Mouse (Mus musculus) T-helper 1 cell (primary cell): Measurements from ENCODE around the gene Tekt1.

Experiments used
- in situ Hi-C: fragments of 300-600 bp; cut with MboI, MseI; formaldehyde crosslinking; loops from one replicate; pipeline ENCODE4 v1.15.1; 2025; ENCODE audit warnings: high pct_unique_total_duplicates

Gene Tekt1

DNA sequence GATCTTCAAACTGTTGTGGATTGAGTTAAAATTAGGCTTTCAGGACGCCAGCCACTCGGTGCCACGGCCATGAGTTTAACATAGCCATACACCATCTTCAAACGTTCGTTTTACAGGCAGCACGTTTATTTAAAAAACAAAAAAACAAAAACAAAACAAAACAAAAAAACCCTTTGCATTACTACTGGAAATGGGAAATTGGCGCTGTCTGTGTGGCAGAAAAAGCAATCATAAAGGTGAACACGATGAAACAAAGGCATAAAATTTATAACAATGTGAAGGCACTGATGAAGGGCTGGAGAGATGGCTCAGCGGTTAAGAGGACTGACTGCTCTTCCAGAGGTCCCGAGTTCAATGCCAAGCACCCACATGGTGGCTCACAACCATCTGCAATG, at the start of gene Tekt1:
Gene Tekt1, minus strand, starts transcription at position 96 of the 395 bp plus-strand sequence.
- in situ Hi-C loops = no loop called here

DNA sequence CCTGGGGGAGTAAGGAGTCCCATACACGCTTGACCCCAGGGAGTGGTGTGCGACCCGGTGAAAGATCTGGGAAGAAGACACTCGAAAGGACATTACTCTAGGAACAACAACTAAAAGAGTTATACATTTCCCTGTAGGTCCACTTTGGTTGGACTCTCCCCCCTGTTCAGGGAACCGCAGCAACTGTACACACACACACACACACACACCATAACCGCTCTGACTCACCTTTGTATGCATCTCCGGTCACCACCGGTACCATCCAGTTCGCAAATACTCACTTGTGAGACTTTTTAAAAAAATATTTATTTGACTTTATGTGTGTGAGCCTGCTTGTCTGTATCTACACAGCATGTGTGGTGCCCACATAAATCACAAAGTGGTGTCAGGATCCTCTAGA, 49.7 kb upstream of the Tekt1 start:
- in situ Hi-C loops = loop anchor here (25.0 kb wide), 1 partner anchor 1300 kb away; no protein-coding TSS in a partner anchor

DNA sequence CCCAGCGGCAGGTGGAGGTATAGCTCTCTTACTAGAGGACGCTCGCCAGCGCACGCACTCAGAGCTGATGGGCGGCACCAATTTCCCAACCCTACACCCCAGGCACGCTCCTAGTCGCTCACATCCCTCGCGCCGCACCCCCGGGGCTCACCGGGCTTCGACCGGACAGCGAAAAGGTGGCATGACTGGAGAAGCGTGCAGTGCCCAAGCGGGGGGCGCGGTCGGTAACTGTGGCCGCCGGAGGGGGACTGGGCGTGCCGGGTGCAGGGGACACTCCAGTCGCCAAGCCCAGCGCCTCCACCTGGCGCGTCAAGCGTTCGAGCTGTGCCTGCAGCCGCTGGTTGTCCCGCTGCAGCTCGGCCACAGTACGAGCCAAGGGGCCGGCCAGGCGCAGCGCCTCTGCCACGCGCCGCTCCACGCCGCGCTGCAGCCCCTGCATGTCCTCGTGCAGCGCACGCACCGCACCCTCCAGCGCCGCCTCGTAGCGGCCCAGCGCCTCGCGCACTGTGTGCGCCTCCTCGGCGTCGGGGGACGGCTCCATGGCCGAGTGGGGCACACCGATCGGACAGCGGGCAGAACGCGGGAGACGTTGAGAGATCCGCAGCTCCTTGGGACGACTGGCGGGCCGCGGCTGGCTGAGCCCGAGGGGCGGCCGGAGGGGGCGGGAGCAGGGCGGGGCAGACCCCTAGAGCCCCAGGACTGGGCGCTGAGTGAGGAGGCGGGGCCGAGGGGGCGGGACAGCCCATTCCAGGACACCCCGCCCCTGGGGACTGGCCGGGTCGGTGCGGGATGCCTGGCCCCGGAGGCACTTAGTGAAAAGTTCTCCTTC, 49.1 kb upstream of the Tekt1 start, which contains the start of gene Smtnl2:
Gene Smtnl2, minus strand, starts transcription at position 621 of the 829 bp plus-strand sequence.
- in situ Hi-C loops = loop anchor here (25.0 kb wide), 1 partner anchor 1301 kb away; no protein-coding TSS in a partner anchor

DNA sequence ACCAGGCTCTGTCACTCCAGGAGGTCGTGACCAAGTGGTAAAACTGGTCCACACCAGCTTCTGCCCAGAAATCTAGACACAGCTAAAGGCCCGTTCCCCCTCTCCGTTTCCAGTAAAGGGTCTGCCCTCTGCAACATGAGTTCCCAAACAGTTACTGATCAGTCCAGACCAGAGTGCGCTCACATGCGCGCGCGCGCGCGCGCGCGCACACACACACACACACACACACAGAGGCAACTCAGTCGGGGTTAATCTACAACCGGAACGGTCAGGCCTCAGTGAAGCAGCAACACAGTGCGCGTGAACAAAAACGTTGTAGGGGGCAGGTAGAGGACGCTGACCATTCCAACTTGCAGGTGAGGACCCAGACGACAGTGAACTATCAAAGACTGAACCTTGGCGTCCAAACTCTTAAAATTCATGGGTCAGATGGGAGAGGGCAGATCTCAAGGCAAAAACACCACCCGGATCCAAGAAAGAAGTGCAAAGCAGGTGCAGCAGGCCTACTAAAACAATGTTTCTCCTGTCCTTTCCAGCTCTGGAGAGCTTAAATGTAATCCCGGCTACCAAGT, 48.4 kb upstream of the Tekt1 start:
- in situ Hi-C loops = loop anchor here (25.0 kb wide), 1 partner anchor 1302 kb away; no protein-coding TSS in a partner anchor

DNA sequence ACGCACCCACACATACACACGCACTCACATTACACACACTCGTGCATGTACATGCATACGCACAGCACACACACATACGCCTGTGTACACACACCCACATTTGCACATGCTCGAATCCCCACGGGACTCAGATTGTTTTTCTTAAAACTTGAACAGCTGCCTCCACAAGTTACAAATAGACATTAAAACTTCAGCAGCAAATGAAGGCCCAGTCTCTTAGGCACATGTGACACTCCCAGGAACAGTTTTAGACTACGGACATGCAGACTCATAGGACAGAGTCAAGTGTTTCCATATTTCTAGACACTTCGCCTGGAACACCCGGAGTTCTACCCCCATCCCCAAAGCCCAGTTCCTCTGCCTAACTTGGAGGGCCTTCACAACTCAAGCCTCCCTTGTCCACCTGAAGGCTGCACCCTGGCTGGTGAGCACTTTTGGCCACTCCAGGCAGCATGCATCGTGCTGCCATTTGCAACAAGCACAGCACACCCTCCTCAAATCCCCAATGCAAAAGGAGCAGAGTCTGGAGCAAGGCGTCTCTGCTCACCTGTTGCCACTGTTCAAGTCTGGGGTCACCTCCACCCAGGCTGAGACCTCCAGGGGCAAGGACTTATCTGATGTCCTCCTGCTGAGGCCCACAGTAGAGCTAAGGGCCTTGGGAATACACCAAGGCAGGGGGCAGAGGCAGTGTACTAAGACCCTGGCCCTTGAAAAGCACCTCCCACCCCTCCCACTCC, 47.6 kb upstream of the Tekt1 start:
- in situ Hi-C loops = loop anchor here (10.0 to 25.0 kb wide), 2 partner anchors 1045 to 1302 kb away; partner anchors contain the start of gene Olfr380

DNA sequence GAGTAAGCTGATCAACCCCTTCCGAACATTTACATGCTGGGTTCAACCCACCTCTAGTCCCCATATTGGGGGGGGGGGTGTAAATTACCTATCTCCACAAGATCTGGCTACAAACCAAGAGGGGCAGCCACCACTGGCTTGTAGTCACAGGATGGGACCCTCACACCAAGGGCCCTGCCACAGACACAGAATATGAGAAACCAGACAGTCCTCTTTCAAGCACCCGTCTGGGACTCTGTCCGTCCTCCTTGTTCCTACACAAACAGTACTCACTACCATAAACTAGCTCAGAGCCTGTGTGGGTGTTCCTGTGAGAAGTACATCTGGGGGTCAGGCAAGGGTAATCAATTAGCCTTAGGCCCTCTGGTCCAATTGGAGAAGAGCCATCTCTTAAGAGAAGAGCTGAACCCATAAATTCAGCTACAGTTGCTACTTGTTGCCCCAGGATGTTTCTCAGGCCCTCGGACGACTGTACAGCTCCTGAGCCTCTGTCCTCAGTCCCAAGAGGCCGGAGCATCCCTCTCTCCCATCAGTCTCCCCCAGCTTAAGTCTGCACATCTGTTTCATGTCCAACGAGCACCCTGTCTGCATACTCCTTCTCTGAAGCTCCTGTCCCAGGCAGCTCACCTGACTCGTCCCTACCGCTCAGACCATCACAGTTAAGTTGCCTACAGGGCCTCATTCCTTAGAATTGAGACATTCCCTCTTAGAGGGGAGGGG, 46.4 kb upstream of the Tekt1 start:
- in situ Hi-C loops = loop anchor here (10.0 to 25.0 kb wide), 2 partner anchors 1046 to 1304 kb away; partner anchors contain the start of gene Olfr380

DNA sequence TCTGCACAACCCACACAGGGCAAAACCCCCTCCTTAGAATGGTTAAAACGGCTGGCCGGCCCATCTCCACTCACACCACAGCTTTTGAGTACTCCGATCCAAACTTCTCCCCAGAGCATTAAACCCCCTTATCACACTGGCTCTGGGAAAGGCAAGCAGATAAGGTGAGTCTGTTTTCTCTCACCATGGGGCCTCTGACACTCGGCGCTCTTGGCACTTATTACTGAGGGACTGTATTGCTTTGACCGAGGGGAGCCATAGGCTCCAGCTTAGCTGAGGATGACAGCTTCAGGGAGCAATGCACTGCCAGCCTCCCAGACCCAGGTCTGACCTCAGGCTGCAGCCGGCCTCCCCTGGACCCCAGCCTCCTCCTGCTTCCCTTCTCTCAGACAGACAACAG, 45.3 kb upstream of the Tekt1 start:
- in situ Hi-C loops = loop anchor here (10.0 to 25.0 kb wide), 2 partner anchors 1047 to 1305 kb away; partner anchors contain the start of gene Olfr380

DNA sequence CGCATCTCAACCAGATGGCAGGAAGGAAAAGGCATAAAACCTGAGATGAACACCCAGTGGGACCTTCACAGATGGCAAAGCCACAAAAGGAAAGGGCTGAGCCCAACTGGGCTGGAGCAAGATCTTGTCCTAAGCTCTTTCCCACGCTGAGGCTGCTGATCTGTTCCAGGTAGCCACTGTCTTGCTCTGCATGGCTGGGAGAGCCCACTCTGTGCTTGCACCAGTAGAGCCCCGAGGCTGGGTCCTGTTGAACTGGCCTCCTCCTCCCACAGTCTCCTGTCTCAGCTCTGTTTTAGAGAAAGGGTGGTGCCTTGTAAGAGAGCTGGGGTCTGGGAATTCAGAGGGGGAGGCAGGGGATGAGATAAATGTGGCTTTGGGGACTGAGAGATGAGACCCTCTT, 44.8 kb upstream of the Tekt1 start:
- in situ Hi-C loops = loop anchor here (10.0 to 25.0 kb wide), 2 partner anchors 1048 to 1305 kb away; partner anchors contain the start of gene Olfr380

DNA sequence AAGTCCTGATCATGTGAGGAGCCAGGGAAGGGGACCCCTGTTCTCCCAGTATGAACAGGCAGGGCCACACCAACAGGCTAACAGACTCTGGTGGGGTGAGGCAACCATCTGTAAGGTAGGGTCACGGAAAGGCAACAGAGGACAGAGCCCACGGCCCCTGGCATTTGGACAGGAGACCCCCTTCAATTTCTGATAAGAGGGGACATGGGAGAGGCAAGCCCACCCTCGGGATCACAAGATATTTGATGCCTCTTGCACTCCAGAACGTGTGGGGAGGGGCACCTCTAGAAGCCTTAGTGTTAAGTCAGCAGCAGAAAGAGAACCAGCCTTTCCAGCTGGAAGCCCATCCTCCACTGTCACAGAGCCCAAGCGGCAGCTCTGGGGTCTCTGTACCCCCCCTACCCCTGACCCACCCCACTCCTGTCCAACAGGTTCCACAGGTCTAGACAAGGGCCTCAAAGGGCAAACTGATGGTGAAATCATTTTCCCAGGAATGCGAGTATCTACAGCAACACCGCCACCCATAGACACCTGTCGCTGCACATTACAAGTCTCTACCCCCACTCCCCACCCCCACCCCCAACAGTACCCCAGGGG, 43.9 kb upstream of the Tekt1 start:
- in situ Hi-C loops = loop anchor here (10.0 to 25.0 kb wide), 2 partner anchors 1049 to 1306 kb away; partner anchors contain the start of gene Olfr380

DNA sequence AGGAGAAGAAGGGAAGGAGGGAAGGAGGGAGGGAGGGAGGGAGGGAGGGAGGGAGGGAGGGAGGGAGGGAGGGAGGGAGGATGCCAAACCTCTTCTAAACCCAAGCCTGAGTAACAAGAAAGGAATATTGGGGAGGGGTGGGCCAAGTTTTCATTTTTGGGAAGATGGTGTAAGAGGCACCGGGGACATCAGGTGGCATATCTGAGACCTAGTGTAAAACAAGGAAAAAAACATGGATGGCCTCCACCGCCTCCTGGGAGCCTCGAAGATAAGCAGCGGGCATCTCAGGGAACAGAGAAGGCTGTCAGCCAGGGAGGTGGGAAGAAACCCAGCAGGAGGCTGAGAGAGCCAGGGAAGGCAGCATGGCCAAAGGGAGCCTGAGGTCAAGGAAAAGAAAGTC, 43.3 kb upstream of the Tekt1 start:
- in situ Hi-C loops = loop anchor here (10.0 to 25.0 kb wide), 2 partner anchors 1049 to 1307 kb away; partner anchors contain the start of gene Olfr380

DNA sequence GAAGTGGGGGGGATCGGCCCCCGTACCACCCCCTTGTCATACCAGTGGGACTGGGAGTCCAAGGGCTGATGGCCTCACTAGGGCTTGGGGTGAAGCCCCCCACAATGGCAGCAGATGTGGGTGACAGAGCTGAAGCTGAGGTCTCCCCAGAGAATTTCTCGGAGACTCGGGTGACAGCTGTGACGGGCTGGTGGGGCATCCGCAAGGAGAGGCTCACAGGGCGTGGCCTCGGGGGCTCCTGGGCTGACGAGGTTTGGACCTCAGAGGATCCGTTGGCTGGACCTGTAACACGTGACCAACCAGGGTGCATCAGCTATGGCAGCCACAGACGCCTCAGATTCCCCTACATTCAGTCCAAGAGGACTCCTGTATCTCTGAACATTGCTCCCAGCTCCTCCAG, 40.7 kb upstream of the Tekt1 start:
- in situ Hi-C loops = loop anchor here (10.0 to 25.0 kb wide), 2 partner anchors 1052 to 1309 kb away; partner anchors contain the start of gene Olfr380

DNA sequence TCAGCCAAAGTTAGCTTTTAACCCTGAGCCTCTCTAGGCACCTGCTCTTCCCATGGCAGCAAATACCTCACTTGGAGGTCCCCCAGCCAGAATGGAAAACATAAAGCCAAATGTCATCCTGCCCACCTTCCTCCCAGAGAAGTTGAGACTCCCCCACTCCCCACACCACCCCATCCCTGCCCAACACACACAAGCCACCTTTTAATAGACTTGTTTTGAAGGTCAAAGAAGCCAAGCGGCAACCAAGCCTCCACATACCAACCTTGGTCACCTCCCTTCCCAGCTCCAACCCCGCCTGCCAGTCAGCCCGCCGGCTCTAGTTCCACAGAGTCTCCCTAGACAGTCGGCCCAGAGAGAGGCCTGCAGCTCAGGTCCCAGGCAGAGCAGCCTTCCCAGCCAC, 39.8 kb upstream of the Tekt1 start:
- in situ Hi-C loops = loop anchor here (10.0 to 25.0 kb wide), 2 partner anchors 1053 to 1310 kb away; partner anchors contain the start of gene Olfr380

DNA sequence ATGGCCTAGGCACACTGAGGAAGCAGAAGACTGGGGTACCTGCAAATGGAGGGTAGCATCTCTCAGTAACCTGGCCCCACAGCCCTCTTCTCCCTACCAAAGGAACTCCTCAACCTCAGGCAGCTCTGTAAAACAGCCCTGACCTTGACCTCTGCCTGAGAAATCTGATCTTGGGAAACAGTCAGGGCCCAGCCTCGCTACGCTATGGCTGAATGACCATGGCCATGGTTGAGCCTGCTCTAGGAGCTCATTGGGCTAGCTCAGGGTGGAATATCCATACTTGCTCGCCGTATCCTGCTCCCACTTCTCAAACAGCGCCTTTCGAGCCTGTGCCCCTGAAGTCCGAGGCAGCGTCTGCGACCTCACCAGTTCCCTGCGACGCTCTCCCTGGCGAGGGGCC, 38.8 kb upstream of the Tekt1 start:
- in situ Hi-C loops = loop anchor here (10.0 to 25.0 kb wide), 2 partner anchors 1054 to 1311 kb away; partner anchors contain the start of gene Olfr380

DNA sequence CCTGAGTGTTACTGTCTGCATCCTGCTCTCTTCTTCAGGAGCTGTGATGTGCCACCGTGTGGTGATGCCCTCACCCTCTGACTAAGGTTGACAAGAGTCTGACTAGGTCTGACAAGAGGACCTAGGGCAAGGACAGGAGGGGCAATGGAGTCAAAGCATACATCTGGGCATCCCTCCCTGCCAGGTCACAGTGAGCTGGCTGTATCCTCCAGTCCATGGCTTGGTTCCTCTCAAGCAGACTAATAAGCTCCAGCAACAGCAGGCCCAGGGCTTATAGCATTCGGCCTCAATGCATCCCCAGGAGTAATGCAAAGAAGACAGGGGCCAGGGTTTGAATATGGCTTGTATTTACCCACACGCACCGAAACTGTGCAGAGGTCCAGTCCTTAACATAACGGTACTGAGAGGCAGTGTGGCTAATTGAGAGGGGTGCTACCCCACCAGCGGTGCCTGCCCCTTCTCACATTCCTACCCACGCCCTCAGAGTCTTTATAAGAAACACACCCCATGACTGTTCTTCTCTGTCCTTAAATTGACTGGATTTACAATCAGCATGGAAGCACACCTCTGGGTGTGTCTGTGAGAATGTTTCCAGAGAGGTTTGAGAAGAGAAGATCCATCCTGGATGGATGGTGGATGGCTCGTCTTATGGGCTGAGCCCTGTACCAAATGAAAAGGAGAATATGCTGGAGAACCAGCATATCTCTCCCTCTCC, 35.7 kb upstream of the Tekt1 start:
- in situ Hi-C loops = no loop called here

DNA sequence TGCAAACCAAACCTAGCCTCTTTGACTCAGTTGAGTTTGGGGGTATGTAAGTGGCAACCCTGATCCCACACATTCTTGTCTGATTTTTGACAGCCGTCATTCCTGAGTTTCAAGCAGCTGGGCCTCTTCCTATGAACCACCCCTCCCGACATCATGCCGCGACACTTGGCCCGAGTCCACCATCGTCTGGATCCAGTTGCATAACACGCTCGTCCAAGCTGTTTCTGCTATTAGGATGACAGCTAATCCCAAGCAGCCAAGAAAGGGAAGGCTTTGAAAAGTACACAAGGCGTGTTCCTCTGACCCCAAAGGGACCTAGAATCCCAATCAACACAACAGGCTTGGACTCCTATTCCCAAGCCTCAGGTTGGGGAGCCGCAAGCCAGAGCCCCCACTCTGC, 34.8 kb upstream of the Tekt1 start:
- in situ Hi-C loops = no loop called here

DNA sequence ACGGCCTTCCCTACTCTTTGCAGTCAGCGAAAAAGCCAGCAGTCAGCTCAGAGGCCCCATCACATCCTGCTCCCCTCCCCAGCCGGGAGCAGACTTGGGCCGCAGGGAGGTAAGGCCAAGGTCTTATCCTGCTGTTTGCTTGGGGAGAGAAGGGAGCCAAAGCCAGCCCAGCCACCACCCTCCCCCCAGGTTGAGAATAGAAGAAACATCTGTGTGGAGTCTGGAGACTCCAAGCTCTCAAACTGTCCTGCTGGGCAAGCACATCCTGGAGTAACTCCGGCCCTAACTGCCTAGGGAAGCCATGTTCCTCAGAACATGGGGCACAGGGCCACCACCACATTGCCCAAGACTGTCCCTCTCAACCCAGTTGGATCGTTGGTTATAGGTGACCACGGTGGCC, 34.4 kb upstream of the Tekt1 start:
- in situ Hi-C loops = no loop called here

DNA sequence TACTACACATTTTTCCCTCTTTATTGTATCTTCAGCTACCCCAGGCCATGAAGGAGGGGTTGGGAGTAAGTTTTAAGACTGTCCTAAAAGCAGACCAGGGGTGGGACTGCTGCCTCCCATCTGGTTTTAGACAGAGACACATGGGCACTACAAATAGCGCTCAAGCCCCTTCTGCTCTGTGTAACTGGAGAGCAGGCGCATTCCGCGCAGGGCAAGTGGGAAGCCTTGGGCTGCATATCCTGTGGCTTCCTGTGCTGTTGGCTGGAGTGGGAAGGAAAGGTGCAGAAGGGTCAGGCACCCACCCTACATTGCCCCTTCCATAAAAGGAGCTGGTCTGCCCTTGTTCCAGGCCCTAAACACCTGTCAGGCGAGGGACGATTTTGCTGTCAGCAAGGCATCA, 33.4 kb upstream of the Tekt1 start:
- in situ Hi-C loops = no loop called here

DNA sequence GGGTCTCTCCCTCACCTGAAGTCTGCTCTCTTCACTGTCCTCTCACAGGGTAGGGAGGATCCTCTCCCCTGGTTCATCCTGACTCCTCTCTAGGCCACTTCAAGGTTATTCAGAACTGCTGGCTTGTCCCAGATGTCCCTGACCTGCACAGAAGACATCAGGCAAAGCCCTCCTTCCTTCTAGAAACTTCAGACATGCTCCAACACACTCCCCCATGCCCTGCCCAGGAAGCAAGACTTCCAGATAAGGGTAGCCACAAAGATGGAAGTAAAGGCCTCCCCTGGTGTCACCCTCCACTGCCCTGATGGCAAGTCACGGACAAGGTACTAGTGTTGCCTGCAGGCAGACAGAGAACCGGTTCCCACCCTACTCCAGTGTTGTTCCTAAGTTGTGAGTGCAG, 32.5 kb upstream of the Tekt1 start:
- in situ Hi-C loops = no loop called here

DNA sequence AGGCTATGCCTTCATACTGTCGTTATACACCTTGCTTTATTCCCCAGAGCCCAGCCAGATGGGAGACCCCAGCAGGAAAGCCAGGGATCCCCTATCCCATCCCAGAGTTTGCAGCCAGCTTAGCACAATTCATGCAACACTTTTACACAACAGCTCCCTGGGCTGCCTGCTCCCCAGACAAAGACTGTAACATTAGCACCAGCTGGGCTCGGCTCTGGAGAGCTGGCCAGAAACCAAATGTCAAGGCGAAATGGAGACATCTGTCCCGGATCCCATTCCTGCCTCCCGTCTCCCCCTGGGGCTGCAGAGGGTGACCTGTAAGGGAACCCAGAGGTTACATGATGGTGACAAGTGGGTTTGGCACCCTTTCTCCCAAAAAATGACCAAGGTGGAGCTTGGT, 31.4 kb upstream of the Tekt1 start:
- in situ Hi-C loops = no loop called here

DNA sequence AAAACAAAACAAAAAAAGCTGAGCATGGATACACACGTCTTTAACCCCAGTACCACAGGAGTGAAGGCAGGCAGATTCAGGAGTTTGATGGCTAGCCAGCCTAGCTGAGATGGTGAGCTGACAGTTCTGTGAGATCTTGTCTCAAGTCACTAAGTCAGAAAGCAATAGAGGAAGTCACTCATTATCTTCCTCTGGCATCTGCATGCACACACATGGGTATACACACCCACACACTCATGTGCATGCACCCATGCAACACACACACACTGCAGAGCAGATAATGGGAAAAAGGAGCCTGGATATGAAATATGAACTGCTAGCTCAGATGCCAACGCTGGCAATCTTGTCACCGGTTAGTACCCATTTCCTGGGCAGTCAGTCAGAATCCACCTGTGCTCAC, 31.0 kb upstream of the Tekt1 start:
- in situ Hi-C loops = no loop called here
